Mouse (Mus musculus) liver, embryonic 11.5 days (tissue): ENCODE measurements at regions not wholly inside any gene's neighbourhood (a gene's known extent, or its start where the extent isn't known, plus 50 kb on each side); places are given as distances from the start of the nearest gene placed in this dataset.

Source experiments
- ATAC-seq: fragments of 200-750 bp; cut with Nextera tagmentation; replicated peaks from 2 replicates; pipeline ENCODE4 v1.8.0; 2017; ENCODE audit warnings: moderate number of reproducible peaks, mild to moderate bottlenecking, moderate TSS enrichment, moderate library complexity; ENCODE audit not compliant: low FRiP score
- DNase-seq: peaks from one replicate; pipeline ENCODE4 v3.0.0-alpha.2; 2017; ENCODE audit warnings: low spot score
- H3K27ac ChIP-seq: fragments of 300-500 bp; sonication (generic); 2 replicates; pipeline ENCODE4 v1.5.1; 2014; ENCODE audit warnings: mild to moderate bottlenecking, low read depth, low read length, control low read depth
- H3K27me3 ChIP-seq: fragments of 300-500 bp; sonication (generic); replicated peaks from 2 replicates; pipeline ENCODE4 v1.6.1; 2014; ENCODE audit warnings: low read length, mixed read lengths; ENCODE audit not compliant: control insufficient read depth, insufficient read depth
- H3K36me3 ChIP-seq: fragments of 300-500 bp; sonication (generic); 2 replicates; pipeline ENCODE4 v1.6.1; 2014; ENCODE audit warnings: mild to moderate bottlenecking, low read length, moderate library complexity, mixed read lengths; ENCODE audit not compliant: control insufficient read depth, insufficient read depth
- H3K4me1 ChIP-seq: fragments of 300-500 bp; sonication (generic); replicated peaks from 2 replicates; pipeline ENCODE4 v1.6.1; 2014; ENCODE audit warnings: low read length, mixed read lengths; ENCODE audit not compliant: control insufficient read depth, insufficient read depth
- H3K4me2 ChIP-seq: fragments of 300-500 bp; sonication (generic); 2 replicates; pipeline ENCODE4 v1.6.1; 2014; ENCODE audit warnings: mild to moderate bottlenecking, control low read depth, moderate library complexity
- H3K4me3 ChIP-seq: fragments of 300-500 bp; sonication (generic); 2 replicates; pipeline ENCODE4 v1.5.1; 2014; ENCODE audit warnings: low read depth, low read length, control low read depth
- H3K9ac ChIP-seq: fragments of 300-500 bp; sonication (generic); 2 replicates; pipeline ENCODE4 v1.6.1; 2014; ENCODE audit warnings: low read depth, low read length, control low read depth
- H3K9me3 ChIP-seq: fragments of 300-500 bp; sonication (generic); 2 replicates; pipeline ENCODE4 v1.6.1; 2016; ENCODE audit warnings: low read length, inconsistent platforms, mixed read lengths; ENCODE audit not compliant: control insufficient read depth
- WGBS: fragments of 180-500 bp; shearing (Covaris S2); extraction: QIAGEN DNeasy Blood & Tissue Kit; methylation state at CpG from one replicate; pipeline ENCODE4 v1.1.7; 2014; 5-methylcytosine and 5-hydroxymethylcytosine counted together

GRCm38 (mm10) chr2:108584799-108585198, 695.7 kb upstream of the Kif18a start:
- Histone ChIP-seq H3K4me1 (no peaks in the 10 kb centered on the region), H3K9me3 (no peaks in the 10 kb centered on the region), H3K4me2 (no peak overlapping the region), H3K27ac (no peak overlapping the region), H3K36me3 (no peaks in the 10 kb centered on the region), H3K9ac (no peak overlapping the region), H3K27me3 (no peaks in the 10 kb centered on the region), H3K4me3 (no peak overlapping the region)
- ATAC-seq (no peak), DNase-seq (no peak)

- Histone ChIP-seq H3K27ac (no peak overlapping the region), H3K4me3 (no peak overlapping the region), H3K9ac (no peak overlapping the region), H3K36me3 (no peaks in the 10 kb centered on the region), H3K4me2 (no peak overlapping the region), H3K4me1 (no peaks in the 10 kb centered on the region), H3K27me3 (no peaks in the 10 kb centered on the region), H3K9me3 (no peaks in the 10 kb centered on the region)
- WGBS: 69% methylated on average over 3 of the region's 3 CpGs
- no peak for ATAC-seq
- no peak for DNase-seq
Observed at GRCm38 (mm10) chr2:108593555-108593954, 687.0 kb upstream of the Kif18a start.

GRCm38 (mm10) chr2:108600346-108600745, 680.2 kb upstream of the Kif18a start:
- Histone ChIP-seq H3K9me3 (no peaks in the 10 kb centered on the region), H3K36me3 (no peaks in the 10 kb centered on the region), H3K4me2 (no peak overlapping the region), H3K4me3 (no peak overlapping the region), H3K27me3 (no peaks in the 10 kb centered on the region), H3K4me1 (no peaks in the 10 kb centered on the region), H3K27ac (no peak overlapping the region), H3K9ac (no peak overlapping the region)
- WGBS: 54% methylated on average over 1 of the region's 1 CpGs
- DNase-seq (no peak), ATAC-seq (no peak)

GRCm38 (mm10) chr2:108619580-108619979, 661.0 kb upstream of the Kif18a start:
- Histone ChIP-seq H3K27ac (no peak overlapping the region), H3K27me3 (no peaks in the 10 kb centered on the region), H3K9ac (no peak overlapping the region), H3K4me3 (no peak overlapping the region), H3K9me3 (no peaks in the 10 kb centered on the region), H3K4me2 (no peak overlapping the region), H3K4me1 (no peaks in the 10 kb centered on the region), H3K36me3 (no peaks in the 10 kb centered on the region)
- no peak for DNase-seq
- ATAC-seq: no peak

- H3K36me3 ChIP-seq: no peaks in the 10 kb centered on the region
- H3K9ac ChIP-seq: no peak overlapping the region
- no peaks in the 10 kb centered on the region for H3K4me1 ChIP-seq
- H3K27me3 ChIP-seq: no peaks in the 10 kb centered on the region
- WGBS: 51% methylated on average over 4 of the region's 4 CpGs
- DNase-seq (no peak), ATAC-seq (peak; percentile 63; the same call in 1 of the 2 replicates)
- H3K4me2 ChIP-seq: no peak overlapping the region
- no peak overlapping the region for H3K4me3 ChIP-seq
- no peaks in the 10 kb centered on the region for H3K9me3 ChIP-seq
- H3K27ac ChIP-seq: no peak overlapping the region
Observed at GRCm38 (mm10) chr2:108622367-108623162, 658.0 kb upstream of the Kif18a start.

GRCm38 (mm10) chr2:108635644-108636043, 644.9 kb upstream of the Kif18a start:
- no peaks in the 10 kb centered on the region for H3K36me3 ChIP-seq
- DNase-seq: no peak
- no peak overlapping the region for H3K4me2 ChIP-seq
- no peaks in the 10 kb centered on the region for H3K27me3 ChIP-seq
- no peak overlapping the region for H3K4me3 ChIP-seq
- H3K9me3 ChIP-seq: no peaks in the 10 kb centered on the region
- H3K27ac ChIP-seq: no peak overlapping the region
- no peak for ATAC-seq
- H3K4me1 ChIP-seq: no peaks in the 10 kb centered on the region
- H3K9ac ChIP-seq: no peak overlapping the region
- 75% methylated on average over 4 of the region's 4 CpGs for WGBS

- no peak overlapping the region for H3K4me3 ChIP-seq
- no peaks in the 10 kb centered on the region for H3K36me3 ChIP-seq
- H3K27me3 ChIP-seq: no peaks in the 10 kb centered on the region
- H3K4me1 ChIP-seq: no peaks in the 10 kb centered on the region
- H3K27ac ChIP-seq: no peak overlapping the region
- H3K9ac ChIP-seq: no peak overlapping the region
- DNase-seq (no peak), ATAC-seq (no peak; the same call in 1 of the 2 replicates)
- no peaks in the 10 kb centered on the region for H3K9me3 ChIP-seq
- 64% methylated on average over 4 of the region's 4 CpGs for WGBS
- H3K4me2 ChIP-seq: no peak overlapping the region
Observed at GRCm38 (mm10) chr2:108660697-108661388, 619.7 kb upstream of the Kif18a start.

GRCm38 (mm10) chr2:108677777-108678380, 602.7 kb upstream of the Kif18a start:
- Histone ChIP-seq H3K9ac (no peak overlapping the region), H3K4me3 (no peak overlapping the region), H3K27ac (no peak overlapping the region), H3K4me2 (no peak overlapping the region), H3K9me3 (no peaks in the 10 kb centered on the region), H3K36me3 (no peaks in the 10 kb centered on the region), H3K4me1 (no peaks in the 10 kb centered on the region), H3K27me3 (no peaks in the 10 kb centered on the region)
- ATAC-seq: no peak
- 83% methylated on average over 2 of the region's 2 CpGs for WGBS
- DNase-seq: no peak
